Mouse (Mus musculus) intestine, embryonic 15.5 days (tissue): ENCODE results near the gene Nxf2. TPM values are rescaled to one million over a fixed set of nuclear protein-coding genes. Genes with fewer than 3 reads are reported as not detected.

Source experiments
- ATAC-seq: fragments of 200-750 bp; cut with Nextera tagmentation; 2 replicates; pipeline ENCODE4 v1.8.0; 2017; ENCODE audit warnings: moderate TSS enrichment, moderate library complexity
- H3K27ac ChIP-seq: fragments of 300-500 bp; sonication (generic); 2 replicates; pipeline ENCODE4 v1.5.1; 2015; ENCODE audit warnings: mild to moderate bottlenecking, inconsistent platforms
- H3K27me3 ChIP-seq: fragments of 300-500 bp; sonication (generic); replicated peaks from 2 replicates; pipeline ENCODE4 v1.6.1; 2015; ENCODE audit warnings: inconsistent platforms
- H3K36me3 ChIP-seq: fragments of 300-500 bp; sonication (generic); 2 replicates; pipeline ENCODE4 v1.6.1; 2015; ENCODE audit warnings: inconsistent platforms
- H3K4me1 ChIP-seq: fragments of 300-500 bp; sonication (generic); replicated peaks from 2 replicates; pipeline ENCODE4 v1.6.1; 2015; ENCODE audit warnings: inconsistent platforms
- H3K4me2 ChIP-seq: fragments of 300-500 bp; sonication (generic); replicated peaks from 2 replicates; pipeline ENCODE4 v1.6.1; 2015; ENCODE audit warnings: mild to moderate bottlenecking, inconsistent platforms
- H3K4me3 ChIP-seq: fragments of 300-500 bp; sonication (generic); replicated peaks from 2 replicates; pipeline ENCODE4 v1.5.1; 2015; ENCODE audit warnings: inconsistent platforms
- H3K9ac ChIP-seq: fragments of 300-500 bp; sonication (generic); 2 replicates; pipeline ENCODE4 v1.6.1; 2015; ENCODE audit warnings: inconsistent platforms
- H3K9me3 ChIP-seq: fragments of 300-500 bp; sonication (generic); 2 replicates; pipeline ENCODE4 v1.6.1; 2016; ENCODE audit warnings: inconsistent platforms
- WGBS: fragments of 180-500 bp; shearing (Covaris S2); methylation state at CpG from one replicate; pipeline ENCODE4 v1.1.7; 2015; 5-methylcytosine and 5-hydroxymethylcytosine counted together
- polyA plus RNA-seq: library from polyadenylated mRNA; unstranded; fragments of >200 nt; fragmentation: Nextera tagmentation; extraction: Ambion mirVana; gene quantifications from 2 replicates; pipeline ENCODE4 v1.2.1, GENCODE M21; 2015

Nxf2 gene
- 0.45 and 0.64 TPM in 2 replicates for polyA plus RNA-seq

DNA sequence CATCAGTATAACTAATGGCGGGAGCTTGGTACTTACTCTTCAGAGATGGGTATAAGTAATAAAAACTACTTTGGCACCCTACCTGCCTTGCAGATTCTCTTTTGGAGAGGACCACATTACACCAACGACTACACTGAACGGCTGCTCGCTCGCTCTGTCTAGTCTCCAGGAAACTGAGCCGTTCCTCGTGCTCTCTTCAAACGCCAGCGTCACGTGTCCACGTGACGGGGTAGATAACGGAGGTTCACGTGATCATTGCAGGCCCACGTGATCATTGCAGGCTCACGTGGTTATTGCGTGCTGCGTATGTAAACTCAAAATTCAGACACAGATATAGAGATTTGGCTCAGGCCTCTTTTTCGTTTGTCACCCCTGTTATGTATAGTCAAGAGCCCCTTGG is at the start of gene Nxf2:
Gene Nxf2 (minus strand): TSS at position 209 of the 400 bp plus-strand sequence.
- Histone ChIP-seq H3K9ac (no peak within 1 kb of the TSS), H3K4me2 (peak within 1 kb of the TSS; percentile 55), H3K9me3 (no peaks in the 10 kb centered on the region), H3K36me3 (no peaks in the 10 kb centered on the region), H3K4me3 (peak within 1 kb of the TSS; percentile 26), H3K4me1 (no peaks in the 10 kb centered on the region), H3K27ac (no peak within 1 kb of the TSS), H3K27me3 (no peaks in the 10 kb centered on the region)
- no peak for ATAC-seq
- 92% methylated on average over 19 of the region's 19 CpGs for WGBS

DNA sequence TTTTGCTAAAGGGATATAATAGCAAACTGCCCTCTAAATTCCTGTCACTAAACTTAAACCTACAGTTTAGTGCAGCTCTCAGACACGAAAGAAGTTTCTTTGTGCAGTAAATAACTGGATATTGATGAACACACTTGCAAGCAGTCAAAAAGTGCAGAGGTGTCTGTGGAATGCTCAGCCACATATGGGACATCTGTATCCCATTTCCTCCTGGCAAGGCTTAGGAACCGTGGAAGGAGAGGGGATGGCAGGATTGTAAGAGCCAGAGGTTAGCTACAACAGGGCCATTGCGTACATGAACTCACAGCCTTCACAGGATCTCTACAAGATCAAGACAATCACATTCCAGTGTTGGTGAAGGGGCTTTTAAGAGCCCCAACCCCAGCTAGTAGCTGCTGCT is 46.8 kb upstream of the Nxf2 start:
- no peak overlapping the region for H3K4me3 ChIP-seq
- H3K27me3 ChIP-seq = no peaks in the 10 kb centered on the region
- no peaks in the 10 kb centered on the region for H3K36me3 ChIP-seq
- no peak overlapping the region for H3K4me2 ChIP-seq
- no peak for ATAC-seq
- no peaks in the 10 kb centered on the region for H3K4me1 ChIP-seq
- no peaks in the 10 kb centered on the region for H3K9me3 ChIP-seq
- no peak overlapping the region for H3K9ac ChIP-seq
- no peak overlapping the region for H3K27ac ChIP-seq
- WGBS = 63% methylated on average over 3 of the region's 3 CpGs

- ATAC-seq = no peak
- Histone ChIP-seq H3K9ac (no peak overlapping the region), H3K9me3 (no peaks in the 10 kb centered on the region), H3K4me2 (peak overlapping the region; percentile 47), H3K27ac (no peak overlapping the region), H3K4me1 (no peaks in the 10 kb centered on the region), H3K4me3 (peak overlapping the region; percentile 56), H3K27me3 (no peaks in the 10 kb centered on the region), H3K36me3 (no peaks in the 10 kb centered on the region)
- 31% methylated on average over 6 of the region's 6 CpGs for WGBS
These were observed 44.9 kb upstream of the Nxf2 start for GRCm38 (mm10) chrX:135009471-135009815.

- Histone ChIP-seq H3K4me2 (peak within 1 kb of the TSS; percentile 47), H3K4me1 (no peaks in the 10 kb centered on the region), H3K9ac (peak within 1 kb of the TSS; percentile 73), H3K4me3 (peak within 1 kb of the TSS; percentile 56), H3K27ac (peak within 1 kb of the TSS; percentile 89), H3K9me3 (no peaks in the 10 kb centered on the region), H3K27me3 (no peaks in the 10 kb centered on the region), H3K36me3 (no peaks in the 10 kb centered on the region)
- peak; percentile 100 for ATAC-seq
- WGBS = 13% methylated on average over 51 of the region's 65 CpGs
These were observed 44.3 kb upstream of the Nxf2 start, which contains the start of gene Zmat1 for GRCm38 (mm10) chrX:135008720-135009470. Zmat1 (minus strand) TSS chrX:135009209.

GRCm38 (mm10) chrX:135008021-135008420 is 43.5 kb upstream of the Nxf2 start:
- Histone ChIP-seq H3K4me3 (peak overlapping the region; percentile 56), H3K27me3 (no peaks in the 10 kb centered on the region), H3K27ac (no peak overlapping the region), H3K9ac (no peak overlapping the region), H3K36me3 (no peaks in the 10 kb centered on the region), H3K4me2 (peak overlapping the region; percentile 47), H3K9me3 (no peaks in the 10 kb centered on the region), H3K4me1 (no peaks in the 10 kb centered on the region)
- 41% methylated on average over 5 of the region's 5 CpGs for WGBS
- no peak for ATAC-seq

DNA sequence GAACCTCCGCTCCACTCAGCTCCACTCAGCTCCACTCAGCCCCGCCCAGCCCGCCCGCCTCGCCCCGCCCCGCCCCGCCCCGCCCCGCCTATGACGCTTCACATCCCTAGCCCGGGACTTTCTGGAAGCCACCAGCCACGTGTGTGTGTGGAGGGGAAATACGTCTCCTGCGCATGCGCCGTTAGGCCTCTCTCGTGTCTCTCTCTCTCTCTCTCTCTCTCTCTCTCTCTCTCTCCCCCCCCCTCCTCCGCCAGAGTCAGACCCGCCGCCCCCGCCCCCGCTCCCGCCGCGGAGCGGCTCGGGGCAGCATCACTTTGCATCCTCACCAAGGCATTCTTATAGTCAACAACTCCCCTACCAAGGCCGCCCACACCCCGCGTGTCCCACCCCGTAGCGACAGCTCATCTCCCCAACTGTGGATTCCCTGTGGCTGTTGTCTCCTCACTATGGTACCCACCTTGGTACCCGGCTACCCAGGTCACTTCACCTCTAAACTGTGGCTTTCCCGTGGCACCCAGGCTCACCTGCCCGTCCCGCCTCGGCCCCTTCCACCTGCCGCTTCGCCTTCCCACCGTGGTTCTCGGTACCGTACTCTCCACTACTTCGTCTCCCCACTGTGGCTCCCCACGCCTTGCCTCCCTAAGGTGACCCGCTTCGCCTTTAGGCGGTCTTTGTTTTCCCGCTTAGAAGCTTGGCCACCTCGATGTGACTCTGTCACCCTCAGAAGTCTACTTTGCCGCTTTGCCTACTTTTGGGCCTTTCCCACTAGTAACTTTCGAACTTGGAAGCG is 1.1 kb downstream of the Nxf2 start:
- H3K4me2 ChIP-seq = peak overlapping the region; percentile 55
- no peak overlapping the region for H3K9ac ChIP-seq
- no peaks in the 10 kb centered on the region for H3K9me3 ChIP-seq
- no peaks in the 10 kb centered on the region for H3K27me3 ChIP-seq
- H3K4me1 ChIP-seq = no peaks in the 10 kb centered on the region
- peak; percentile 95 for ATAC-seq
- H3K36me3 ChIP-seq = no peaks in the 10 kb centered on the region
- H3K4me3 ChIP-seq = peak overlapping the region; percentile 26
- H3K27ac ChIP-seq = no peak overlapping the region
- WGBS = 48% methylated on average over 42 of the region's 53 CpGs

- Histone ChIP-seq H3K27me3 (no peaks in the 10 kb centered on the region), H3K4me2 (no peak overlapping the region), H3K4me1 (no peaks in the 10 kb centered on the region), H3K9me3 (no peaks in the 10 kb centered on the region), H3K36me3 (no peaks in the 10 kb centered on the region), H3K4me3 (no peak overlapping the region), H3K27ac (no peak overlapping the region), H3K9ac (no peak overlapping the region)
- ATAC-seq = no peak
- 36% methylated on average over 5 of the region's 5 CpGs for WGBS
These were observed 34.2 kb downstream of the Nxf2 start for GRCm38 (mm10) chrX:134930361-134930760.

- Histone ChIP-seq H3K27me3 (no peaks in the 10 kb centered on the region), H3K9ac (no peak overlapping the region), H3K36me3 (no peaks in the 10 kb centered on the region), H3K9me3 (no peaks in the 10 kb centered on the region), H3K4me3 (no peak overlapping the region), H3K27ac (no peak overlapping the region), H3K4me1 (no peaks in the 10 kb centered on the region), H3K4me2 (no peak overlapping the region)
- ATAC-seq = no peak
- WGBS = 77% methylated on average over 5 of the region's 5 CpGs
These were observed 34.6 kb downstream of the Nxf2 start for GRCm38 (mm10) chrX:134929927-134930326.

DNA sequence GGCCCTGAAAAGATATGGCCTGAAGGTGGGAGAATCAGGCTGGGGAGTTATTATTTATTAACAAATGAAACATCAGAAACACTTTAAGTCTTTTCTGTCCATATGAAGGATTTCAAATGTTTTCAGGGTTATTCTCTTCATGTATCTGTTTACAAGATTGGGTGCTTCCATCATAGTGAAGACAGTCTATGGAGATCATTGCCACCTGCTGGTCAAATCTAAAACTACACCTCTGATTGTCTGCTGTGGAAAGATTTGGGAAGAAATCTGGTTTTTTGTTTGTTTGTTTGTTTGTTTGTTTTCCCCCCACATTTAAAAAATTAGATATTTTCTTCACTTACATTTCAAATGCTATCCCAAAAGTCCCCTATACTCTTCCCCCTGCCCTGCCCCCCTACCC is 39.5 kb downstream of the Nxf2 start:
- Histone ChIP-seq H3K36me3 (no peaks in the 10 kb centered on the region), H3K9ac (no peak overlapping the region), H3K27ac (no peak overlapping the region), H3K4me1 (no peaks in the 10 kb centered on the region), H3K4me2 (no peak overlapping the region), H3K4me3 (no peak overlapping the region), H3K27me3 (no peaks in the 10 kb centered on the region), H3K9me3 (no peaks in the 10 kb centered on the region)
- no peak for ATAC-seq

DNA sequence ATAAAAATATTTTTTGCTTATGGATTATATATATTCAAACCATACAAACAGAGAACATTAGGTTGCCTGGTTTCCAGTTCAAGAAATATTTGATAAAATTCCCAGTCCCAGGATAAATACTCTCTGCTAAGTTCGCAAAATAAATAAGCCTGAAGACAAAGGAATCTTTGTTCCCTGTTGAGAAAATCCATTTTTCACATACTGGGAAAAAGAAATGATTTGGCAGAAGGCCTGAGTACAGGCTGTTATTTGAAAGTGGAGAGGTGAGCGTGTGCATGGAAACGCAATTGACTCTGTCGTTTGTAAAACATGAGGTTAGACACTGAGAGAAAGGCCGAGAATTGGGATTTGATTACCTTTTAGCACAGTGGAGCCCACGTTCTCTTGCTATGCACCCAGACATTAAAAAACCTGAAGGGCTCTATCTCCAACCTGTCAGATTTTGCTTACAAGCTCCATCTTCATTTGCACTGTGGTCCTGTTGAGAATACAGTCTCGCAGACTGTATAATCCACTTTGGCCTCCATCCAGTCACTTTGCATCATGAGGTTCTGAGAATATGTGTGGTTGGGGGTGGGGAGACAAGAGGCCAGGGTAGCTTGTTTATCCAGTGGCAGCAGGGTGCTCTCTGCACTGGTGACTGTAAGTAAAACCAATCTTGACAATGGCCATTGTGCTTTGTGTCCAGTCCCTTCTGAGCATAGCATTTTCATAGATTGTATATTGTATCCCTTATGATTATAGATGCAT is 40.7 kb downstream of the Nxf2 start:
- no peak for ATAC-seq
- 64% methylated on average over 7 of the region's 7 CpGs for WGBS

GRCm38 (mm10) chrX:134919220-134919619 is 45.3 kb downstream of the Nxf2 start:
- Histone ChIP-seq H3K9ac (no peak overlapping the region), H3K27me3 (no peaks in the 10 kb centered on the region), H3K27ac (no peak overlapping the region), H3K9me3 (no peaks in the 10 kb centered on the region), H3K4me2 (no peak overlapping the region), H3K36me3 (no peaks in the 10 kb centered on the region), H3K4me1 (no peaks in the 10 kb centered on the region), H3K4me3 (no peak overlapping the region)
- 45% methylated on average over 1 of the region's 1 CpGs for WGBS
- no peak for ATAC-seq

More for the DNA sequence above, 40.7 kb downstream of the Nxf2 start:
- Histone ChIP-seq H3K27me3 (no peaks in the 10 kb centered on the region), H3K4me3 (no peak overlapping the region), H3K36me3 (no peaks in the 10 kb centered on the region), H3K27ac (no peak overlapping the region), H3K9ac (no peak overlapping the region), H3K9me3 (no peaks in the 10 kb centered on the region), H3K4me1 (no peaks in the 10 kb centered on the region), H3K4me2 (no peak overlapping the region)

DNA sequence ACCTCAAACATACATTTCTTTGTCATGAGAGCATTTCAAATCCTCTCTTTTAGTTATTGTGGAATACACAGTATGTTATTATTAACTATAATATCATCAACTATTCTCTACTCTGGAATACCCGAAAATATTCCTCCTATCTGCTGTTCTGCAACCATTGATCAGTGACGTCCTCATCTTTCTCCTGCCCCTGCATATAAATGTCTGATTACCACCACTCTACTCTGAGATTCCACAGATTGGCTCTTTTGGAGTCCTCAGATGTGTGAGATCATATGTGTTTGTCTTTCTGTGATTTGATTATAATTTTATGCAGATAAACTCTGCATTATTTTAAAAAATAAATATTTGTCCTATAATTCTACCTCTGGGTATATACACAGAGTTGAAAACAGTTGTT is 48.8 kb downstream of the Nxf2 start:
- WGBS = 68% methylated on average over 2 of the region's 2 CpGs
- no peak overlapping the region for H3K4me3 ChIP-seq
- H3K9ac ChIP-seq = no peak overlapping the region
- no peaks in the 10 kb centered on the region for H3K27me3 ChIP-seq
- H3K27ac ChIP-seq = no peak overlapping the region
- H3K4me2 ChIP-seq = no peak overlapping the region
- ATAC-seq = no peak
- H3K4me1 ChIP-seq = no peaks in the 10 kb centered on the region
- H3K9me3 ChIP-seq = no peaks in the 10 kb centered on the region
- no peaks in the 10 kb centered on the region for H3K36me3 ChIP-seq
